Mouse (Mus musculus): ENCODE results near the gene Ccr7. TPM values are rescaled to one million over a fixed set of nuclear protein-coding genes. Genes with fewer than 3 reads are reported as not detected.

Ccr7 gene
- total and polyA plus RNA-seq, 3 experiments, result 203 to 306 (median 241) TPM

DNA sequence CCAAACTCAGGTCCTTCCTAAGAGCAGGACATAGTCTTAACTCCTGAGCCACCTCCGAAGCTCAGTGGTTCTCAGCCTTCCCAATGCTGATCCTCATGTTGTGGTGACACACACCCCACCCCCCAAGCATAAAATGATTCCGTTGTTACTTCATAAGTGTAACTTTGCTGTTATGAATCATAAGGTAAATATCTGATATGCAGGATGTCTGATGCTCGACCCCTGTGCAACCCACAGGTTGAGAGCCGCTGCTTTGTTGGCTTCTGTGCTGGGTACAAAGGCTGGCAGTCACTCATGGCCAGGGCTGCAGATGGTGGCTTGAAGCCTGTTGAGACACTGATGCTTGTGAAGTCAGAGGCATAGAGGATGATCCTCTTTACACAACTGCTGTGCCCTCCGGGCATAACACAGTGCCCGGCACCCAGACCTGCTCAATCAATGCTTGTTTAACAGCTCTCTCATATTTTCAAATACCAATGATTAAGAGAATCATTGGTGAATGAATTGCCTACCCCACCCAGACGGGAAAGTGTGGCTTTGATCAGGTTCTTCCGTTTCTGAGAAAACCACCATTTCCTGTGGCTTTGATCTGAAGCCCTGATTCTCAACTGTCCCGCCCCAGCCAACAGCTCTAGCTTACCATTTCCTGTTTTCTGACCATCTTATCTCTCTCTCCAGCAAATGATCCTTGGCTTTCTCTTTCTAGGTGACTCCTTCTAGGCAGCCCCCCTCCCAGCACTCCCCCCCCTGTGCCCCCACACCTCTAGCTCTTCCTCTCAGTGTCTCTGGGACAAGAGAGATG lies 50.1 kb downstream of the Ccr7 start:
- dilution Hi-C loops (cut with MboI; ENCODE audit: extremely low pct_ligation_motif_present, extremely low pct_unique_long_range_greater_than_20kb, low sequenced_read_pairs), result no loop called here
- H3K36me3 ChIP-seq (replicated peaks in 1 of 2; ENCODE audit: control insufficient read depth in 1 of 2, insufficient read depth in 1 of 2, low read length in 1 of 2), result no peaks in the 10 kb centered on the region
- no peak overlapping the region for H3K4me2 ChIP-seq (ENCODE audit: insufficient read depth, low read depth, poor library complexity, severe bottlenecking)
- H3K79me2 ChIP-seq (replicated peaks; ENCODE audit: control insufficient read depth, extremely low read depth, insufficient read depth, poor library complexity, severe bottlenecking), result no peaks in the 10 kb centered on the region
- no peaks in the 10 kb centered on the region for H3K9me3 ChIP-seq (replicated peaks; ENCODE audit: low read length)
- in situ Hi-C loops (cut with MboI; ENCODE audit: low pct_ligation_motif_present, low pct_unique_long_range_greater_than_20kb, low sequenced_read_pairs), result loop anchor here (5.0 kb wide), 1 partner anchor 38 kb away; no protein-coding TSS in a partner anchor
- no peak overlapping the region for H3K4me3 ChIP-seq (replicated peaks in 1 of 3; ENCODE audit: low read depth in 2 of 3, low read length in 2 of 3, poor library complexity in 1 of 3)
- DNase-seq (ENCODE audit: extremely low read depth), result peak; percentile 35
- H3K27ac ChIP-seq (ENCODE audit: insufficient read depth, low read depth), result no peak overlapping the region
- no peaks in the 10 kb centered on the region for H3K27me3 ChIP-seq (replicated peaks)
- TF ChIP-seq E2F4 (IDR thresholded peaks at IDR 0.05; ENCODE audit: insufficient replicate concordance, low read depth, low read length) (no peak), RCOR1 (conservative IDR thresholded peaks at IDR 0.05; ENCODE audit: low read depth, low read length) (no peak), USF1 (IDR thresholded peaks at IDR 0.05; ENCODE audit: low read depth, low read length) (no peak), MAFK (IDR thresholded peaks at IDR 0.05; ENCODE audit: insufficient replicate concordance, low read length) (no peak), JUN (IDR thresholded peaks at IDR 0.05; ENCODE audit: insufficient read depth, low read depth, low read length) (no peak), SIN3A (IDR thresholded peaks at IDR 0.05; ENCODE audit: low read length) (no peak)
- H3K9ac ChIP-seq (ENCODE audit: insufficient read depth, low read depth), result no peak overlapping the region
- peaks cover 4 to 8% of the 10 kb centered on the region in 2 experiments for H3K4me1 ChIP-seq (ENCODE audit: control insufficient read depth in 1 of 2, insufficient read depth in 2 of 2)

DNA sequence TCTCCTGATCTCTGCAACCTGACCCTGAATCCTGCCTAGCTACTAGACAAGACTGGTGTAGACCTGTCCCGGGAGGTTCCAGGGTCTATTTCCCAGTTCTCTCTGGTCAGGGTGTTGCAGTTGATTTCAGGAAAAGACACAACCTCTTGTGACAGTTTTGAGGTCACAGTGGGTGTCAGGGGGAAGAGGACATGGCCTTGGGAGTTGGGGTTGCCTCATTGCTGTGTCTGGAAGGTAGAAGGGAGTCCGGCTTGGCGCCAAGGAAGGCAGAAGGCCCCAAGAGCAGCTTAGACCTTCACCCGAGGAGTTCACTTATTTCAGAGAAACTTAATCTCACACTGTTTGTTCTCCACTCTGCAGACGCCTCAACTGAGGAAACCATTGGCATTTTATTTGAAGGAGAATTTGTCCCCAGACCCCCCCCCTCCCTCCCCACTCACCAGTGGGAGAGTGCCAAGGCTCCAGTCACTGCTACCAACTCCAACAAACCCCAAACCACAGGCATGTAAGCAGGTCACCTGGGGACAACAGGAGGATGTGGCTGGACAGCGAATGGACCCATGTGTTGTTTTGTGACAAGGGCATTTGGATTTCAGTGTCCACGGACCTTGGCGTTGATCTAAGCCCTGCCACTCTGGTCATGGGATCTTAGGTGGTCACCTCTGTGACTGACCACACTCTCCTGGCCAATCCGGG lies 52.2 kb downstream of the Ccr7 start:
- Histone ChIP-seq H3K9ac (ENCODE audit: insufficient read depth, low read depth) (no peak overlapping the region), H3K4me2 (ENCODE audit: insufficient read depth, low read depth, poor library complexity, severe bottlenecking) (no peak overlapping the region), H3K36me3 (replicated peaks in 1 of 2; ENCODE audit: control insufficient read depth in 1 of 2, insufficient read depth in 1 of 2, low read length in 1 of 2) (no peaks in the 10 kb centered on the region), H3K79me2 (replicated peaks; ENCODE audit: control insufficient read depth, extremely low read depth, insufficient read depth, poor library complexity, severe bottlenecking) (no peaks in the 10 kb centered on the region), H3K9me3 (replicated peaks; ENCODE audit: low read length) (no peaks in the 10 kb centered on the region), H3K27me3 (replicated peaks) (no peaks in the 10 kb centered on the region), H3K4me3 (replicated peaks in 1 of 3; ENCODE audit: low read depth in 2 of 3, low read length in 2 of 3, poor library complexity in 1 of 3) (no peak overlapping the region), H3K27ac (ENCODE audit: insufficient read depth, low read depth) (no peak overlapping the region), H3K4me1 (ENCODE audit: control insufficient read depth in 1 of 2, insufficient read depth in 2 of 2) (peaks cover 9 to 15% of the 10 kb centered on the region in 2 experiments)
- in situ Hi-C loops (cut with MboI; ENCODE audit: low pct_ligation_motif_present, low pct_unique_long_range_greater_than_20kb, low sequenced_read_pairs), result loop anchor here (5.0 kb wide), 1 partner anchor 35 kb away; no protein-coding TSS in a partner anchor
- no peak for TF ChIP-seq UBTF (IDR thresholded peaks at IDR 0.05; ENCODE audit: low read depth, low read length)
- TF ChIP-seq HCFC1 (IDR thresholded peaks at IDR 0.05; ENCODE audit: low read depth, low read length), result no peak
- TF ChIP-seq ZMIZ1 (IDR thresholded peaks at IDR 0.05; ENCODE audit: low read depth, low read length), result no peak
- TF ChIP-seq ZNF384 (IDR thresholded peaks at IDR 0.05; ENCODE audit: low read depth, low read length), result no peak
- no peak for TF ChIP-seq NRF1 (IDR thresholded peaks at IDR 0.05; ENCODE audit: low read depth, low read length)
- TF ChIP-seq ELF1 (IDR thresholded peaks at IDR 0.05; ENCODE audit: low read depth, low read length), result no peak
- TF ChIP-seq CHD1 (IDR thresholded peaks at IDR 0.05; ENCODE audit: low read depth, low read length), result no peak
- TF ChIP-seq USF1 (IDR thresholded peaks at IDR 0.05; ENCODE audit: low read depth, low read length), result no peak
- no peak for TF ChIP-seq ZC3H11A (IDR thresholded peaks at IDR 0.05; ENCODE audit: low read depth, low read length)
- TF ChIP-seq IRF4 (IDR thresholded peaks at IDR 0.05; ENCODE audit: low read depth, low read length), result no peak
- TF ChIP-seq MYC (IDR thresholded peaks at IDR 0.05; ENCODE audit: low read depth, low read length), result no peak
- no peak for TF ChIP-seq EP300 (IDR thresholded peaks at IDR 0.05; ENCODE audit: low read length)
- dilution Hi-C loops (cut with MboI; ENCODE audit: extremely low pct_ligation_motif_present, extremely low pct_unique_long_range_greater_than_20kb, low sequenced_read_pairs), result no loop called here
- no peak for DNase-seq (ENCODE audit: extremely low read depth)
